Mouse (Mus musculus) midbrain, embryonic 14.5 days (tissue): ENCODE results near the gene Nkx1-1. TPM values are rescaled to one million over a fixed set of nuclear protein-coding genes. Genes with fewer than 3 reads are reported as not detected.
A peak's percentile ranks its signal among the peaks of the same experiment; 100 is the strongest.

Source experiments
- ATAC-seq: fragments of 200-750 bp; cut with Nextera tagmentation; 2 replicates; pipeline ENCODE4 v1.8.0; 2017; ENCODE audit warnings: moderate number of reproducible peaks, moderate library complexity; ENCODE audit not compliant: low FRiP score, low TSS enrichment
- DNase-seq: peaks from one replicate; pipeline ENCODE4 v3.0.0-alpha.2; 2015
- H3K27ac ChIP-seq: fragments of 300-500 bp; sonication (generic); replicated peaks from 2 replicates; pipeline ENCODE4 v1.5.1; 2014; ENCODE audit warnings: mild to moderate bottlenecking, low read depth, low read length, moderate library complexity
- H3K27me3 ChIP-seq: fragments of 300-500 bp; sonication (generic); 2 replicates; pipeline ENCODE4 v1.6.1; 2014; ENCODE audit warnings: low read length, control low read depth, mixed read lengths; ENCODE audit not compliant: control insufficient read depth, insufficient read depth
- H3K36me3 ChIP-seq: fragments of 300-500 bp; sonication (generic); 2 replicates; pipeline ENCODE4 v1.6.1; 2014; ENCODE audit warnings: low read length, control low read depth; ENCODE audit not compliant: control insufficient read depth, insufficient read depth
- H3K4me1 ChIP-seq: fragments of 300-500 bp; sonication (generic); 2 replicates; pipeline ENCODE4 v1.6.1; 2014; ENCODE audit warnings: mild to moderate bottlenecking, antibody characterized with exemption, low read length, control low read depth; ENCODE audit not compliant: control insufficient read depth, insufficient read depth
- H3K4me2 ChIP-seq: fragments of 300-500 bp; sonication (generic); 2 replicates; pipeline ENCODE4 v1.6.1; 2014; ENCODE audit warnings: mild to moderate bottlenecking, low read length, moderate library complexity
- H3K4me3 ChIP-seq: fragments of 300-500 bp; sonication (generic); replicated peaks from 2 replicates; pipeline ENCODE4 v1.5.1; 2014; ENCODE audit warnings: low read depth, low read length
- H3K9ac ChIP-seq: fragments of 300-500 bp; sonication (generic); replicated peaks from 2 replicates; pipeline ENCODE4 v1.6.1; 2014; ENCODE audit warnings: mild to moderate bottlenecking, low read length, moderate library complexity
- H3K9me3 ChIP-seq: fragments of 300-500 bp; sonication (generic); 2 replicates; pipeline ENCODE4 v1.6.1; 2016; ENCODE audit warnings: low read length, control low read depth, mixed read lengths; ENCODE audit not compliant: control insufficient read depth
- WGBS: fragments of 180-500 bp; shearing (Covaris S2); extraction: QIAGEN DNeasy Blood & Tissue Kit; methylation state at CpG from one replicate; pipeline ENCODE4 v1.1.7; 2014; 5-methylcytosine and 5-hydroxymethylcytosine counted together
- polyA plus RNA-seq: library from polyadenylated mRNA; unstranded; fragments of >200 nt; fragmentation: Nextera tagmentation; extraction: Ambion mirVana; gene quantifications from 2 replicates; pipeline ENCODE4 v1.2.1, GENCODE M21; 2014

Nkx1-1 gene
- polyA plus RNA-seq, 1 experiment from 2014 or later, result 0.70 TPM

DNA sequence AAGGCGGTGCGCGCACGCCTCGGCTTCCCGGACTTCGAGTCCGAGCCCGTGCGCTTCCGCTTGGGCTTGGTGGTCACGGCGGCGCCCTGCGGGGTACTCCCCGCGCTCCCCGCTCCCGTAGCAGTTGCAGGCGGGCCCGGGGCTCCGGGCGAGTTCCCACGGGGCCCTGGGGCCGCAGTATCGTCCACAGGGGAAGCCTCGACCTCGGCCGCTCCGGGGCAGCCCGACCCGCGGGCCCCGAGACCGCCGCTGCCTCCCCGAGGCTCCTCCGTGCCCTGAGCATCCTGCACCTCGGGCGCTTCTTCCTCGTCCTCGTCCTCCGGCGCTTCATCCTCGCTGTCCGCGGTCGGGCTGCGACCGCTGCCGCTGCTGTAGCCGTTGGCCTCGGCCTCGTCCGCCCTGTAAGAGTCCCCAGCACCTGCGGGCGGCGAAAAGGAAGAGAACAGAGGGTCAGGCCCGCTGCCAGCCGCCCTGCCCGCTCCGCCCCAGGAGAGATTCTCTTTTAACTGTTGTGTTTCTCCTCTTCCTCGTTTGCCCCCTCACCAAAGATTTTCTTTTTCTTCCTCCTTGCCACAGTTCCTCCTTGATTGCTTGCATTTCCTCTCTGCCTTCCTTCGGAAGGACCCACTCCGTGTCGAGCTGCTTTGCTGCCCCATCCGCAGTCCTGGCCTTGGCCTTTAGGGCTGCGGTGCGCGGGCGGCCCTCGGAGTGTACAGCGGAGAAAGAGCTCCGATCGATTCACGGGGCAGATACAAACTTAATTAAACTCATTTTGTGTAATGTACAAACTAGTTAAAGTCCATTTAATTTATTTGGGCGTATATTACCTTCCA lies 2.4 kb downstream of the Nkx1-1 start:
- peak overlapping the region; percentile 17; the same call in 1 of the 2 replicates for H3K4me3 ChIP-seq
- H3K9me3 ChIP-seq, result no peaks in the 10 kb centered on the region
- no peak overlapping the region for H3K27ac ChIP-seq
- H3K27me3 ChIP-seq, result peaks cover 97% of the 10 kb centered on the region
- under 1% methylated on average over 77 of the region's 77 CpGs for WGBS
- no peak overlapping the region for H3K9ac ChIP-seq
- no peaks in the 10 kb centered on the region for H3K36me3 ChIP-seq
- H3K4me2 ChIP-seq, result peak overlapping the region; percentile 30
- peak; percentile 44 for DNase-seq
- H3K4me1 ChIP-seq, result peaks cover 16% of the 10 kb centered on the region
- ATAC-seq, result no peak

- DNase-seq, result peak; percentile 64
- H3K4me2 ChIP-seq, result peak overlapping the region; percentile 30
- H3K36me3 ChIP-seq, result no peaks in the 10 kb centered on the region
- no peaks in the 10 kb centered on the region for H3K9me3 ChIP-seq
- H3K27ac ChIP-seq, result no peak overlapping the region
- H3K9ac ChIP-seq, result no peak overlapping the region
- H3K4me3 ChIP-seq, result peak overlapping the region; percentile 17; the same call in 1 of the 2 replicates
- ATAC-seq, result no peak
- peaks cover 16% of the 10 kb centered on the region for H3K4me1 ChIP-seq
- WGBS, result under 1% methylated on average over 64 of the region's 64 CpGs
- H3K27me3 ChIP-seq, result peaks cover 91% of the 10 kb centered on the region
These were observed 3.1 kb downstream of the Nkx1-1 start for GRCm38 (mm10) chr5:33430511-33431172.

DNA sequence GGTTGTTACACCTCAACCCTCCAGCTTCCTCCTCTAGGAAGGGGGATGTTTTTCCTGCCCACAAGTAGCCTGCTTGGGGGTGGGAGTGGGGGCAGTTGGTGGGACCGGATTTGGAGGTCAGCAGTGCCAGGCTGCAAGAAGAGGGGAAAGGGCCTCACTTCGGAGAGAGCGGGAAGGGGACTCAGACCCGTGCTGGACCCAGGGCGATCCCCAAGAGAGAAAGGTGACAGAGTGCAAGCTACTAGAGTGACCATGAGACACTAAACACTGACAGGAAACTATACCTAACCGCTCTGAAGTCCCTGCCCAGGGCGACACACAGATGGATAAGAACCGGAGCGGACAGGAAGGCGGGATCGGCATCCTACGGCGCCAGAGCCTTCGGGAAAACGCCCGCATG lies 3.7 kb downstream of the Nkx1-1 start:
- peaks cover 87% of the 10 kb centered on the region for H3K27me3 ChIP-seq
- no peaks in the 10 kb centered on the region for H3K36me3 ChIP-seq
- peaks cover 16% of the 10 kb centered on the region for H3K4me1 ChIP-seq
- no peak overlapping the region for H3K4me2 ChIP-seq
- H3K9ac ChIP-seq, result no peak overlapping the region
- H3K4me3 ChIP-seq, result no peak overlapping the region
- DNase-seq (no peak), ATAC-seq (no peak)
- no peak overlapping the region for H3K27ac ChIP-seq
- WGBS, result 3% methylated on average over 16 of the region's 16 CpGs
- no peaks in the 10 kb centered on the region for H3K9me3 ChIP-seq

- H3K27me3 ChIP-seq, result peaks cover 60% of the 10 kb centered on the region
- ATAC-seq (no peak), DNase-seq (no peak)
- H3K36me3 ChIP-seq, result no peaks in the 10 kb centered on the region
- H3K4me1 ChIP-seq, result 0 out of 2 replicates have a peak, but pooled peaks cover 2% of the 10 kb centered on the region
- no peak overlapping the region for H3K4me2 ChIP-seq
- no peaks in the 10 kb centered on the region for H3K9me3 ChIP-seq
- H3K9ac ChIP-seq, result no peak overlapping the region
- H3K27ac ChIP-seq, result no peak overlapping the region
- H3K4me3 ChIP-seq, result no peak overlapping the region
These were observed 6.3 kb downstream of the Nkx1-1 start for GRCm38 (mm10) chr5:33427461-33427860.

DNA sequence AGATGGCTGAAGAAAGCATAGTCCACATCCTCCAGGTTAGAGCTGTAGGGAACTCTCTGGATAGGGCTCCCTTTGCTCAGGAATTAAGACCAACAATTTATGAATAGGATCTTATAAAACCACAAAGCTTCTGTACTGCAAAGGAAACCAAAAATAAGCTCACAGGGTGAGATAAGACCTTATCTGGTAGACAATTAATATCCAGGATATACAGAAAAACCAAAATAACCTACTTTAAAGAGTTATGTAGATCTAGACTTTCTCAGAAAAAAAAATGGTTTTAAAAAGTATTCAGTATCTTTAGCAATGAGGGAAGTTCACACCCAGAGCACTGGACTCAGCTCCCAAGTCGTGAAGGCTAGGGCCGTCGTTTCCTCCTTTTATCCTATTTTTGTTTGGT lies 13.5 kb downstream of the Nkx1-1 start:
- WGBS, result 77% methylated on average over 3 of the region's 3 CpGs

DNA sequence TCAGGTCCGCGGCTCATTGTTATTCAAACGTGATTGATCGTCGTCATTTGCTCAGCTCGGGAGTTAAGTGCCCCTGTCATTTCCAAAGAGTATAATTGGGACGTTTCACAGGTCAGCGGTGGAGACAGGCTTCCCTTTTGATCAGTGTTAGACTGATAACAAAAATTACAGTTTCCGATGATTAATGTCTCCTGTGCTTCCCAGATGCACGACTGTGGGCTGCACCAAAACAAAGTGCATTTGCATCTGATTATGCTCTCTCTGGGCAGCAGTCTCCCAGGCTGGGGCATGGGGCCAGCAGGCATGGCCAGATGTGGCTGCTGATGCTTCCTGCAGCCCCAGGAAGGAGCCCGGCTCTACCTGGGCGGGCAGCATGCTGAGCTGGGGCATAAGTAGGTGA lies 33.0 kb downstream of the Nkx1-1 start:
- no peaks in the 10 kb centered on the region for H3K27me3 ChIP-seq
- H3K27ac ChIP-seq, result no peak overlapping the region
- no peak overlapping the region for H3K9ac ChIP-seq
- H3K9me3 ChIP-seq, result no peaks in the 10 kb centered on the region
- peaks cover 12% of the 10 kb centered on the region; the same call in 1 of the 2 replicates for H3K4me1 ChIP-seq
- no peak overlapping the region for H3K4me3 ChIP-seq
- 48% methylated on average over 12 of the region's 12 CpGs for WGBS
- DNase-seq (no peak), ATAC-seq (no peak)
- no peak overlapping the region for H3K4me2 ChIP-seq
- H3K36me3 ChIP-seq, result no peaks in the 10 kb centered on the region

More for the DNA sequence above, 13.5 kb downstream of the Nkx1-1 start:
- Histone ChIP-seq H3K4me2 (no peak overlapping the region), H3K9me3 (no peaks in the 10 kb centered on the region), H3K4me3 (no peak overlapping the region), H3K27ac (no peak overlapping the region), H3K9ac (no peak overlapping the region), H3K4me1 (no peaks in the 10 kb centered on the region), H3K27me3 (no peaks in the 10 kb centered on the region), H3K36me3 (no peaks in the 10 kb centered on the region)
- ATAC-seq (no peak), DNase-seq (no peak)

- Histone ChIP-seq H3K4me1 (0 out of 2 replicates have a peak, but pooled peaks cover 6% of the 10 kb centered on the region), H3K27ac (no peak overlapping the region), H3K4me2 (no peak overlapping the region), H3K27me3 (no peaks in the 10 kb centered on the region), H3K36me3 (peaks cover 10% of the 10 kb centered on the region; the same call in 1 of the 2 replicates), H3K9ac (no peak overlapping the region), H3K4me3 (no peak overlapping the region), H3K9me3 (no peaks in the 10 kb centered on the region)
- no peak for ATAC-seq
- no peak for DNase-seq
- 76% methylated on average over 7 of the region's 7 CpGs for WGBS
These were observed 36.9 kb downstream of the Nkx1-1 start for GRCm38 (mm10) chr5:33396828-33397227.

DNA sequence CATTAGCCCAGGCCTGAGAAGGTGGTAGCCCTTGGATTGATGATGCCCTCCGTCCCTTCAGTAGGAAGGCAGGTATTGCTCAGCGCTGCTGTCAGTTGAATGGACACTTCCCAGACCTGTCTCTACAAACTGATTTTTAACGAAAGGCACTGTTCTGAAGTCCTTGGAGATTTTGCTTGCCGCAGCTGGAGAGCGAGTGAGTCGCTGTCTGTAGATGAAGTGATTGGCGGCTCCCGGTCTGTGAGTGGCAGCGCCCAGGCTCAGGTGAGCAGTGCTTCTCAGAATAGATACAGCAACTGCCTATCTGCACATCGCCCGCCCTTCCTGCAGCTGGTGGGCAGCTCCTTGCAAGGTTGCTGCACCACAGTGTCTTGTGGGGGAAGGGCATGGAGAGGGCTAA lies 38.1 kb downstream of the Nkx1-1 start:
- ATAC-seq, result no peak
- 78% methylated on average over 11 of the region's 11 CpGs for WGBS

More for the DNA sequence above, 38.1 kb downstream of the Nkx1-1 start:
- Histone ChIP-seq H3K4me2 (no peak overlapping the region), H3K36me3 (peaks cover 13% of the 10 kb centered on the region; the same call in 1 of the 2 replicates), H3K9ac (no peak overlapping the region), H3K4me3 (no peak overlapping the region), H3K27ac (no peak overlapping the region), H3K4me1 (0 out of 2 replicates have a peak, but pooled peaks cover 4% of the 10 kb centered on the region), H3K27me3 (no peaks in the 10 kb centered on the region), H3K9me3 (no peaks in the 10 kb centered on the region)
- no peak for DNase-seq
